Mouse (Mus musculus): ENCODE results near the gene Gm7579. TPM values are rescaled to one million over a fixed set of nuclear protein-coding genes. Genes with fewer than 3 reads are reported as not detected.
"Not testable (repeated sequence)": the region's sequence is repeated elsewhere in the genome, so short reads cannot be mapped to it uniquely, and the experiment has no call there.

The Gm7579 gene
- polyA plus RNA-seq (2016; fragmentation: Nextera tagmentation; extraction: Ambion mirVana), result not detected in 2 replicates

GRCm38 (mm10) chr7:142211559-142211958 is at the start of gene Gm7579:
TSS of gene Gm7579 (plus strand) at chr7:142211859.
- Histone ChIP-seq H3K4me1 (no peaks in the 10 kb centered on the region), H3K36me3 (replicated peaks) (no peaks in the 10 kb centered on the region), H3K4me3 (no peak within 1 kb of the TSS), H3K27me3 (replicated peaks; ENCODE audit: low read depth, poor library complexity, severe bottlenecking) (no peaks in the 10 kb centered on the region), H3K27ac (replicated peaks) (no peak within 1 kb of the TSS), H3K9me3 (no peaks in the 10 kb centered on the region)
- WGBS, result 68% methylated on average over 1 of the region's 1 CpGs
- DNase-seq (ENCODE audit: low spot score), result no peak

- H3K27me3 ChIP-seq (replicated peaks; ENCODE audit: low read depth, poor library complexity, severe bottlenecking); H3K27ac ChIP-seq (replicated peaks); H3K9me3 ChIP-seq; H3K36me3 ChIP-seq (replicated peaks); H3K4me3 ChIP-seq; DNase-seq (ENCODE audit: low spot score); H3K4me1 ChIP-seq: not testable (repeated sequence)
Observed at GRCm38 (mm10) chr7:142165639-142166038, 46.0 kb upstream of the Gm7579 start, which contains the start of gene Gm4553. TSS of gene Gm4553 (minus strand) at chr7:142165739.

- no peak for DNase-seq (ENCODE audit: low spot score)
- Histone ChIP-seq H3K4me1 (no peaks in the 10 kb centered on the region), H3K27ac (replicated peaks) (no peak overlapping the region), H3K9me3 (no peaks in the 10 kb centered on the region), H3K27me3 (replicated peaks; ENCODE audit: low read depth, poor library complexity, severe bottlenecking) (no peaks in the 10 kb centered on the region), H3K4me3 (no peak overlapping the region), H3K36me3 (replicated peaks) (no peaks in the 10 kb centered on the region)
- 47% methylated on average over 3 of the region's 3 CpGs for whole genome bisulfite sequencing
Observed at GRCm38 (mm10) chr7:142169836-142170235, 41.8 kb upstream of the Gm7579 start.

- not testable (repeated sequence) for H3K4me3 ChIP-seq; H3K27me3 ChIP-seq (replicated peaks; ENCODE audit: low read depth, poor library complexity, severe bottlenecking); H3K4me1 ChIP-seq; DNase-seq (ENCODE audit: low spot score); H3K36me3 ChIP-seq (replicated peaks); H3K9me3 ChIP-seq; H3K27ac ChIP-seq (replicated peaks)
Observed at GRCm38 (mm10) chr7:142175905-142176304, 35.8 kb upstream of the Gm7579 start, which contains the start of gene Krtap5-2. TSS of gene Krtap5-2 (minus strand) at chr7:142176005.

GRCm38 (mm10) chr7:142178685-142179084 is 33.0 kb upstream of the Gm7579 start:
- no peaks in the 10 kb centered on the region for H3K36me3 ChIP-seq (replicated peaks)
- no peak for DNase-seq (ENCODE audit: low spot score)
- WGBS, result 73% methylated on average over 1 of the region's 1 CpGs

GRCm38 (mm10) chr7:142181021-142181420 is 30.6 kb upstream of the Gm7579 start:
- H3K36me3 ChIP-seq (replicated peaks), result no peaks in the 10 kb centered on the region
- H3K27ac ChIP-seq (replicated peaks), result no peak overlapping the region
- H3K4me3 ChIP-seq, result no peak overlapping the region
- no peak for DNase-seq (ENCODE audit: low spot score)
- no peaks in the 10 kb centered on the region for H3K9me3 ChIP-seq
- no peaks in the 10 kb centered on the region for H3K4me1 ChIP-seq
- 49% methylated on average over 1 of the region's 1 CpGs for WGBS
- H3K27me3 ChIP-seq (replicated peaks; ENCODE audit: low read depth, poor library complexity, severe bottlenecking), result no peaks in the 10 kb centered on the region

More at GRCm38 (mm10) chr7:142178685-142179084, 33.0 kb upstream of the Gm7579 start:
- Histone ChIP-seq H3K27ac (replicated peaks) (no peak overlapping the region), H3K9me3 (no peaks in the 10 kb centered on the region), H3K4me3 (no peak overlapping the region), H3K27me3 (replicated peaks; ENCODE audit: low read depth, poor library complexity, severe bottlenecking) (no peaks in the 10 kb centered on the region), H3K4me1 (no peaks in the 10 kb centered on the region)

GRCm38 (mm10) chr7:142188156-142188555 is 23.5 kb upstream of the Gm7579 start:
- Histone ChIP-seq H3K4me1 (no peaks in the 10 kb centered on the region), H3K27me3 (replicated peaks; ENCODE audit: low read depth, poor library complexity, severe bottlenecking) (0 out of 2 replicates have a peak, but pooled peaks cover 4% of the 10 kb centered on the region), H3K9me3 (no peaks in the 10 kb centered on the region), H3K4me3 (no peak overlapping the region), H3K36me3 (replicated peaks) (no peaks in the 10 kb centered on the region), H3K27ac (replicated peaks) (no peak overlapping the region)
- DNase-seq (ENCODE audit: low spot score), result no peak
- 82% methylated on average over 2 of the region's 2 CpGs for WGBS

GRCm38 (mm10) chr7:142190289-142190688 is 21.4 kb upstream of the Gm7579 start, which contains the start of gene Gm10153:
TSS of gene Gm10153 (minus strand) at chr7:142190389.
- no peaks in the 10 kb centered on the region for H3K36me3 ChIP-seq (replicated peaks)
- H3K9me3 ChIP-seq, result no peaks in the 10 kb centered on the region
- H3K4me1 ChIP-seq, result no peaks in the 10 kb centered on the region
- H3K27me3 ChIP-seq (replicated peaks; ENCODE audit: low read depth, poor library complexity, severe bottlenecking), result 0 out of 2 replicates have a peak, but pooled peaks cover 4% of the 10 kb centered on the region
- no peak within 1 kb of the TSS for H3K27ac ChIP-seq (replicated peaks)
- H3K4me3 ChIP-seq, result no peak within 1 kb of the TSS
- DNase-seq (ENCODE audit: low spot score), result no peak
- 56% methylated on average over 2 of the region's 2 CpGs for WGBS

- Histone ChIP-seq H3K27me3 (replicated peaks; ENCODE audit: low read depth, poor library complexity, severe bottlenecking) (peaks cover 8% of the 10 kb centered on the region; the same call in 1 of the 2 replicates), H3K9me3 (no peaks in the 10 kb centered on the region), H3K27ac (replicated peaks) (no peak overlapping the region), H3K4me3 (no peak overlapping the region), H3K36me3 (replicated peaks) (no peaks in the 10 kb centered on the region), H3K4me1 (no peaks in the 10 kb centered on the region)
- 85% methylated on average over 2 of the region's 2 CpGs for WGBS
- DNase-seq (ENCODE audit: low spot score), result no peak
Observed at GRCm38 (mm10) chr7:142198748-142199147, 12.9 kb upstream of the Gm7579 start.

- DNase-seq (ENCODE audit: low spot score), result no peak
- H3K4me1 ChIP-seq, result no peaks in the 10 kb centered on the region
- peaks cover 8% of the 10 kb centered on the region; the same call in 1 of the 2 replicates for H3K27me3 ChIP-seq (replicated peaks; ENCODE audit: low read depth, poor library complexity, severe bottlenecking)
- no peak within 1 kb of the TSS for H3K27ac ChIP-seq (replicated peaks)
- no peaks in the 10 kb centered on the region for H3K9me3 ChIP-seq
- no peaks in the 10 kb centered on the region for H3K36me3 ChIP-seq (replicated peaks)
- WGBS, result 72% methylated on average over 1 of the region's 1 CpGs
- no peak within 1 kb of the TSS for H3K4me3 ChIP-seq
Observed at GRCm38 (mm10) chr7:142201064-142201463, 10.6 kb upstream of the Gm7579 start, which contains the start of gene Krtap5-3. TSS of gene Krtap5-3 (plus strand) at chr7:142201364.

- Histone ChIP-seq H3K27ac (replicated peaks) (no peak overlapping the region), H3K36me3 (replicated peaks) (no peaks in the 10 kb centered on the region), H3K27me3 (replicated peaks; ENCODE audit: low read depth, poor library complexity, severe bottlenecking) (peaks cover 8% of the 10 kb centered on the region; the same call in 1 of the 2 replicates), H3K9me3 (no peaks in the 10 kb centered on the region), H3K4me3 (no peak overlapping the region), H3K4me1 (no peaks in the 10 kb centered on the region)
- no peak for DNase-seq (ENCODE audit: low spot score)
Observed at GRCm38 (mm10) chr7:142205488-142205887, 6.2 kb upstream of the Gm7579 start.

GRCm38 (mm10) chr7:142206891-142207290 is 4.8 kb upstream of the Gm7579 start:
- 69% methylated on average over 5 of the region's 5 CpGs for WGBS
- H3K27ac ChIP-seq (replicated peaks); H3K4me1 ChIP-seq: not testable (repeated sequence)

GRCm38 (mm10) chr7:142212136-142212535 is 477 bp downstream of the Gm7579 start:
- H3K27ac ChIP-seq (replicated peaks); DNase-seq (ENCODE audit: low spot score); H3K27me3 ChIP-seq (replicated peaks; ENCODE audit: low read depth, poor library complexity, severe bottlenecking); H3K9me3 ChIP-seq; H3K36me3 ChIP-seq (replicated peaks); H3K4me3 ChIP-seq; H3K4me1 ChIP-seq: not testable (repeated sequence)
- WGBS, result 64% methylated on average over 1 of the region's 1 CpGs

More at GRCm38 (mm10) chr7:142206891-142207290, 4.8 kb upstream of the Gm7579 start:
- H3K4me3 ChIP-seq; H3K27me3 ChIP-seq (replicated peaks; ENCODE audit: low read depth, poor library complexity, severe bottlenecking); DNase-seq (ENCODE audit: low spot score); H3K36me3 ChIP-seq (replicated peaks); H3K9me3 ChIP-seq: not testable (repeated sequence)
